8 mouse cellular contexts compared by ENCODE assay signal in the genomic region with DNA sequence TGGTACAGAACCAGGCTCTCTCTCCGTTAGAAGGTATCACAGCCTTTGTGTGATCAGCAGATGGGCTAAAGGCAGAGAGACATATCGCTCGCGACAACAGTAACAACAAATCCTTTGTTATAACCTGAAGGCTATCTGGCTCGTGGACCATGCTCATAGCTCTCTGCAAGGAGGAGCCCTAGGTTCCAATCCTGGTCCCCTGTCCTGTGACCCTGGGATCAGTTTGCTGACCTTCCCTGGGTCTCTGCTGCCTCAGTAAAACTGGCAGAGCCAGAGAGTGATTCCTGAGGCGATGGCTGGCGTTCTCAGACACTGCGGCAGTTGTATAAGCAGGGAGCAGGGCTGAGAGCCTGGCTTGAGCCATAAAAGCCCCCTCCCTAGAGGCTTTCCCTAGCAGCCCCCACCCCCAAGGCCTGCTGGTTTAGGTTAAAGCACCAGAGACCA. TPM values are rescaled to one million over a fixed set of nuclear protein-coding genes. Genes with fewer than 3 reads are reported as not detected.
A peak's percentile ranks its signal among the peaks of the same experiment; 100 is the strongest.
DNase-seq lines count a peak whose midpoint lies in the region; ATAC-seq lines count a peak whose summit lies in the region.

No protein-coding gene starts in this region.

- peak overlapping the region; percentile 39 for H3K4me2 ChIP-seq in heart, embryonic 16.5 days (ENCODE audit: low read depth, low read length)
- H3K4me2 ChIP-seq in embryonic facial prominence, embryonic 14.5 days (ENCODE audit: low read depth, low read length) = peak overlapping the region; percentile 39
- peak overlapping the region; percentile 15; the same call in 1 of the 2 replicates for H3K4me2 ChIP-seq in hindbrain, embryonic 15.5 days
- no peak overlapping the region for H3K4me2 ChIP-seq in midbrain, embryonic 14.5 days (ENCODE audit: low read length)

- no peak for DNase-seq in heart, postnatal 14 days
- no peak for DNase-seq in embryonic facial prominence, embryonic 14.5 days (ENCODE audit: low spot score)
- no peak for DNase-seq in midbrain, embryonic 14.5 days
- no peak for DNase-seq in layer of hippocampus, adult 8-10 months (ENCODE audit: low spot score in 2 of 2)
- no peak for DNase-seq in cerebellum, postnatal 14 days
- DNase-seq in ovary, postnatal 14 days (ENCODE audit: low spot score) = no peak

- peak overlapping the region; percentile 69 for H3K9ac ChIP-seq in heart, embryonic 16.5 days (ENCODE audit: low read length)
- H3K9ac ChIP-seq in embryonic facial prominence, embryonic 14.5 days (ENCODE audit: low read depth, low read length) = peak overlapping the region; percentile 7
- H3K9ac ChIP-seq in hindbrain, embryonic 15.5 days = peak overlapping the region; percentile 17; the same call in 1 of the 2 replicates
- peak overlapping the region; percentile 13; the same call in 1 of the 2 replicates for H3K9ac ChIP-seq in midbrain, embryonic 14.5 days (replicated peaks; ENCODE audit: low read length)

- H3K27ac ChIP-seq in heart, embryonic 16.5 days (ENCODE audit: low read length) = peak overlapping the region; percentile 96
- peak overlapping the region; percentile 92 for H3K27ac ChIP-seq in embryonic facial prominence, embryonic 14.5 days (replicated peaks; ENCODE audit: low read depth, low read length)
- peak overlapping the region; percentile 87 for H3K27ac ChIP-seq in hindbrain, embryonic 15.5 days (replicated peaks)
- H3K27ac ChIP-seq in midbrain, embryonic 14.5 days (replicated peaks; ENCODE audit: low read depth, low read length) = peak overlapping the region; percentile 71

- H3K9me3 ChIP-seq in heart, embryonic 16.5 days (replicated peaks; ENCODE audit: control insufficient read depth, low read length) = no peaks in the 10 kb centered on the region
- no peaks in the 10 kb centered on the region for H3K9me3 ChIP-seq in embryonic facial prominence, embryonic 14.5 days (ENCODE audit: control insufficient read depth, low read length)
- no peaks in the 10 kb centered on the region for H3K9me3 ChIP-seq in hindbrain, embryonic 15.5 days
- no peaks in the 10 kb centered on the region for H3K9me3 ChIP-seq in midbrain, embryonic 14.5 days (ENCODE audit: control insufficient read depth, low read length)

- WGBS in heart, embryonic 16.5 days = 31% methylated on average over 8 of the region's 8 CpGs
- 10% methylated on average over 8 of the region's 8 CpGs for WGBS in embryonic facial prominence, embryonic 14.5 days
- 22% methylated on average over 8 of the region's 8 CpGs for WGBS in hindbrain, embryonic 15.5 days
- 40% methylated on average over 8 of the region's 8 CpGs for WGBS in midbrain, embryonic 14.5 days

- ATAC-seq in heart, embryonic 16.5 days (replicated peaks; ENCODE audit: extremely low read depth, insufficient read depth, low FRiP score) = peak; percentile 2; the same call in 1 of the 2 replicates
- peak; percentile 7; the same call in 1 of the 2 replicates for ATAC-seq in embryonic facial prominence, embryonic 14.5 days (ENCODE audit: low read depth)
- 0 out of 2 replicates have a peak, but pooled peaks have one; percentile 1 for ATAC-seq in hindbrain, embryonic 15.5 days (ENCODE audit: low FRiP score, low read depth)
- ATAC-seq in midbrain, embryonic 14.5 days (ENCODE audit: low FRiP score, low TSS enrichment) = no peak

- intact Hi-C loops in heart, postnatal 14 days (cut with DNase I) = no loop called here

- H3K36me3 ChIP-seq in heart, embryonic 16.5 days (ENCODE audit: control insufficient read depth, insufficient read depth) = no peaks in the 10 kb centered on the region
- no peaks in the 10 kb centered on the region for H3K36me3 ChIP-seq in embryonic facial prominence, embryonic 14.5 days (ENCODE audit: control insufficient read depth, insufficient read depth, low read length)
- H3K36me3 ChIP-seq in hindbrain, embryonic 15.5 days = no peaks in the 10 kb centered on the region
- H3K36me3 ChIP-seq in midbrain, embryonic 14.5 days (ENCODE audit: control insufficient read depth, insufficient read depth, low read length) = no peaks in the 10 kb centered on the region

- peaks cover 92% of the 10 kb centered on the region for H3K4me1 ChIP-seq in heart, embryonic 16.5 days (ENCODE audit: control insufficient read depth, insufficient read depth, low read length)
- H3K4me1 ChIP-seq in embryonic facial prominence, embryonic 14.5 days (ENCODE audit: control insufficient read depth, insufficient read depth, low read length) = peaks cover 76% of the 10 kb centered on the region
- peaks cover 80% of the 10 kb centered on the region for H3K4me1 ChIP-seq in hindbrain, embryonic 15.5 days (replicated peaks)
- H3K4me1 ChIP-seq in midbrain, embryonic 14.5 days (ENCODE audit: control insufficient read depth, insufficient read depth, low read length) = peaks cover 62% of the 10 kb centered on the region

- no peaks in the 10 kb centered on the region for H3K27me3 ChIP-seq in heart, embryonic 16.5 days (ENCODE audit: control insufficient read depth, insufficient read depth, low read length)
- H3K27me3 ChIP-seq in embryonic facial prominence, embryonic 14.5 days (replicated peaks; ENCODE audit: control insufficient read depth, insufficient read depth, low read length) = no peaks in the 10 kb centered on the region
- no peaks in the 10 kb centered on the region for H3K27me3 ChIP-seq in hindbrain, embryonic 15.5 days
- no peaks in the 10 kb centered on the region for H3K27me3 ChIP-seq in midbrain, embryonic 14.5 days (ENCODE audit: control insufficient read depth, insufficient read depth, low read length)

- H3K4me3 ChIP-seq in heart, embryonic 16.5 days (ENCODE audit: low read length) = no peak overlapping the region
- H3K4me3 ChIP-seq in embryonic facial prominence, embryonic 14.5 days (ENCODE audit: low read depth, low read length) = 0 out of 2 replicates have a peak overlapping the region, but pooled peaks have one; percentile 1
- H3K4me3 ChIP-seq in hindbrain, embryonic 15.5 days = no peak overlapping the region
- no peak overlapping the region for H3K4me3 ChIP-seq in midbrain, embryonic 14.5 days (replicated peaks; ENCODE audit: low read depth, low read length)

RNA-seq across cellular contexts. Expression of gene Wasf2, which starts 40.0 kb away (rescaled TPM):
- polyA plus RNA-seq in heart, embryonic 16.5 days (2015; fragmentation: Nextera tagmentation; extraction: Ambion mirVana) = 45.0 and 66.3 TPM in 2 replicates
- 100 to 1,000 TPM; 133 to 135 TPM for total RNA-seq in heart, postnatal 14 days (2021)
- polyA plus RNA-seq in embryonic facial prominence, embryonic 14.5 days (2014; fragmentation: Nextera tagmentation; extraction: Ambion mirVana) = 83.4 and 92.4 TPM in 2 replicates
- 30.3 and 31.1 TPM in 2 replicates for polyA plus RNA-seq in hindbrain, embryonic 15.5 days (2015; fragmentation: Nextera tagmentation; extraction: Ambion mirVana)
- 19.6 and 23.1 TPM in 2 replicates for polyA plus RNA-seq in midbrain, embryonic 14.5 days (2014; fragmentation: Nextera tagmentation; extraction: Ambion mirVana)
- 10 to 100 TPM; 35.7 to 48.2 (median 46.7) TPM for total RNA-seq in layer of hippocampus, adult 8-10 months (2022)

Comparison
In these comparisons a context has a peak if more than half of its experiments do, and no peak if none do; other contexts are left out.
1. H3K9ac ChIP-seq: peak in every context shown above with its lines; median percentile 69 in heart, embryonic 16.5 days; 17 in hindbrain, embryonic 15.5 days; 13 in midbrain, embryonic 14.5 days; 7 in embryonic facial prominence, embryonic 14.5 days.